Mouse (Mus musculus) neural tube, embryonic 14.5 days (tissue): ENCODE results near the gene Gm16181. TPM values are rescaled to one million over a fixed set of nuclear protein-coding genes. Genes with fewer than 3 reads are reported as not detected.
A peak's percentile ranks its signal among the peaks of the same experiment; 100 is the strongest.

ENCODE experiments used
- ATAC-seq: fragments of 200-750 bp; cut with Nextera tagmentation; 2 replicates; pipeline ENCODE4 v1.8.0; 2017; ENCODE audit warnings: low read depth, mild to moderate bottlenecking, moderate TSS enrichment, moderate library complexity
- H3K27ac ChIP-seq: fragments of 300-500 bp; sonication (generic); 2 replicates; pipeline ENCODE4 v1.5.1; 2014; ENCODE audit warnings: low read depth, mild to moderate bottlenecking, control low read depth, low read length, moderate library complexity, mixed read lengths
- H3K27me3 ChIP-seq: fragments of 300-500 bp; sonication (generic); 2 replicates; pipeline ENCODE4 v1.6.1; 2014; ENCODE audit warnings: low read length; ENCODE audit not compliant: control insufficient read depth, insufficient read depth
- H3K36me3 ChIP-seq: fragments of 300-500 bp; sonication (generic); 2 replicates; pipeline ENCODE4 v1.6.1; 2014; ENCODE audit warnings: low read length, mixed read lengths; ENCODE audit not compliant: control insufficient read depth, insufficient read depth
- H3K4me1 ChIP-seq: fragments of 300-500 bp; sonication (generic); 2 replicates; pipeline ENCODE4 v1.6.1; 2014; ENCODE audit warnings: low read length; ENCODE audit not compliant: control insufficient read depth, insufficient read depth
- H3K4me2 ChIP-seq: fragments of 300-500 bp; sonication (generic); 2 replicates; pipeline ENCODE4 v1.6.1; 2014; ENCODE audit warnings: mild to moderate bottlenecking, low read depth, low read length, control low read depth
- H3K4me3 ChIP-seq: fragments of 300-500 bp; sonication (generic); 2 replicates; pipeline ENCODE4 v1.5.1; 2014; ENCODE audit warnings: low read depth, low read length, control low read depth, mixed read lengths
- H3K9ac ChIP-seq: fragments of 300-500 bp; sonication (generic); replicated peaks from 2 replicates; pipeline ENCODE4 v1.6.1; 2014; ENCODE audit warnings: low read depth, mild to moderate bottlenecking, control low read depth, low read length, mixed read lengths
- H3K9me3 ChIP-seq: fragments of 300-500 bp; sonication (generic); 2 replicates; pipeline ENCODE4 v1.6.1; 2016; ENCODE audit warnings: low read length; ENCODE audit not compliant: control insufficient read depth
- WGBS: fragments of 180-500 bp; shearing (Covaris S2); extraction: QIAGEN DNeasy Blood & Tissue Kit; methylation state at CpG from one replicate; pipeline ENCODE4 v1.1.7; 2014; 5-methylcytosine and 5-hydroxymethylcytosine counted together
- microRNA-seq: library from miRNA; unstranded; fragments of <30 nt; microRNA quantifications from one replicate; pipeline ENCODE4, GENCODE M21; 2016
- polyA plus RNA-seq: library from polyadenylated mRNA; unstranded; fragments of >200 nt; fragmentation: Nextera tagmentation; extraction: Ambion mirVana; gene quantifications from 2 replicates; pipeline ENCODE4 v1.2.1, GENCODE M21; 2014

The Gm16181 gene
- polyA plus RNA-seq, 1 experiment from 2014 or later: 0.44 TPM

- Histone ChIP-seq H3K36me3 (no peaks in the 10 kb centered on the region), H3K9me3 (no peaks in the 10 kb centered on the region), H3K27me3 (no peaks in the 10 kb centered on the region), H3K4me1 (no peaks in the 10 kb centered on the region), H3K4me3 (peak overlapping the region; percentile 59), H3K27ac (no peak overlapping the region), H3K9ac (peak overlapping the region; percentile 71), H3K4me2 (peak overlapping the region; percentile 76)
- no peak for ATAC-seq
- WGBS: 1% methylated on average over 30 of the region's 31 CpGs
Observed at GRCm38 (mm10) chr17:35263523-35263883, 42.9 kb downstream of the Gm16181 start.

GRCm38 (mm10) chr17:35267399-35268086 is 46.9 kb downstream of the Gm16181 start:
- WGBS: 82% methylated on average over 1 of the region's 1 CpGs
- ATAC-seq: no peak
- Histone ChIP-seq H3K9me3 (no peaks in the 10 kb centered on the region), H3K36me3 (no peaks in the 10 kb centered on the region), H3K9ac (no peak overlapping the region), H3K27me3 (no peaks in the 10 kb centered on the region), H3K4me1 (no peaks in the 10 kb centered on the region), H3K27ac (no peak overlapping the region), H3K4me2 (no peak overlapping the region), H3K4me3 (no peak overlapping the region)

- Histone ChIP-seq H3K36me3 (no peaks in the 10 kb centered on the region), H3K9ac (no peak overlapping the region), H3K27ac (no peak overlapping the region), H3K4me1 (no peaks in the 10 kb centered on the region), H3K4me3 (no peak overlapping the region), H3K4me2 (no peak overlapping the region), H3K27me3 (no peaks in the 10 kb centered on the region), H3K9me3 (no peaks in the 10 kb centered on the region)
- 30% methylated on average over 3 of the region's 3 CpGs for WGBS
- ATAC-seq: no peak
Observed at GRCm38 (mm10) chr17:35269653-35270347, 49.2 kb downstream of the Gm16181 start.

- 80% methylated on average over 3 of the region's 3 CpGs for WGBS
- Histone ChIP-seq H3K36me3 (no peaks in the 10 kb centered on the region), H3K27ac (no peak overlapping the region), H3K9ac (no peak overlapping the region), H3K27me3 (no peaks in the 10 kb centered on the region), H3K4me3 (no peak overlapping the region), H3K9me3 (no peaks in the 10 kb centered on the region), H3K4me2 (no peak overlapping the region), H3K4me1 (no peaks in the 10 kb centered on the region)
- ATAC-seq: no peak
Observed at GRCm38 (mm10) chr17:35272249-35272648, 51.6 kb downstream of the Gm16181 start.

Small RNAs within 50 kb of the gene (microRNA-seq; reads per million reads assigned to microRNA genes)
- not detected for gene Mir6973a
- gene Mir6974: not detected
- gene Mir6975: 2.6 reads per million
- not detected for gene Mir8094

Other genes starting within 250 kb of the Gm16181 start
- gene Hspa1a, start 248.7 kb upstream of the Gm16181 start, polyA plus RNA-seq: 7.0 and 7.6 TPM in 2 replicates
- 1.6 and 2.8 TPM in 2 replicates for gene Hspa1l, start 248.1 kb upstream of the Gm16181 start, polyA plus RNA-seq
- 89.1 and 89.5 TPM in 2 replicates for gene Lsm2, start 239.0 kb upstream of the Gm16181 start, polyA plus RNA-seq
- 51.4 and 56.9 TPM in 2 replicates for gene Vars, start 219.8 kb upstream of the Gm16181 start, polyA plus RNA-seq
- 0.11 and 0.15 TPM in 2 replicates for gene Vwa7, start 204.3 kb upstream of the Gm16181 start, polyA plus RNA-seq
- 2.1 and 2.2 TPM in 2 replicates for gene Sapcd1, start 192.8 kb upstream of the Gm16181 start, polyA plus RNA-seq
- gene Msh5, start 174.1 kb upstream of the Gm16181 start, polyA plus RNA-seq: 1.9 and 2.2 TPM in 2 replicates
- 13.3 and 37.0 TPM in 2 replicates for gene Clic1, start 170.9 kb upstream of the Gm16181 start, polyA plus RNA-seq
- gene Ddah2, start 161.8 kb upstream of the Gm16181 start, polyA plus RNA-seq: 269 and 303 TPM in 2 replicates
- not detected in 2 replicates for gene Ly6g6c, start 155.4 kb upstream of the Gm16181 start, polyA plus RNA-seq
- gene Mpig6b, start 154.7 kb upstream of the Gm16181 start, polyA plus RNA-seq: 0.12 and 0.15 TPM in 2 replicates
- gene Ly6g6e, start 143.9 kb upstream of the Gm16181 start, polyA plus RNA-seq: 0.46 and 0.66 TPM in 2 replicates
- 0.84 and 1.8 TPM in 2 replicates for gene Ly6g6d, start 142.8 kb upstream of the Gm16181 start, polyA plus RNA-seq
- 0.23 TPM in 1 of 2 replicates, not detected in the other for gene Ly6g6f, start 135.2 kb upstream of the Gm16181 start, polyA plus RNA-seq
- gene Abhd16a, start 131.6 kb upstream of the Gm16181 start, polyA plus RNA-seq: 82.3 and 92.5 TPM in 2 replicates
- not detected in 2 replicates for gene Ly6g5c, start 112.6 kb upstream of the Gm16181 start, polyA plus RNA-seq
- 0.52 and 0.92 TPM in 2 replicates for gene Ly6g5b, start 105.4 kb upstream of the Gm16181 start, polyA plus RNA-seq
- gene Gpank1, start 99.4 kb upstream of the Gm16181 start, polyA plus RNA-seq: 22.2 and 23.7 TPM in 2 replicates
- 361 and 363 TPM in 2 replicates for gene Csnk2b, start 98.8 kb upstream of the Gm16181 start, polyA plus RNA-seq
- 8.1 and 9.7 TPM in 2 replicates for gene D17H6S53E, start 94.5 kb upstream of the Gm16181 start, polyA plus RNA-seq
- 0.75 and 0.89 TPM in 2 replicates for gene Apom, start 88.8 kb upstream of the Gm16181 start, polyA plus RNA-seq
- gene Bag6, start 85.7 kb upstream of the Gm16181 start, polyA plus RNA-seq: 88.3 and 102 TPM in 2 replicates
- 181 and 195 TPM in 2 replicates for gene Prrc2a, start 55.9 kb upstream of the Gm16181 start, polyA plus RNA-seq
- 6.7 and 10.7 TPM in 2 replicates for gene Aif1, start 44.8 kb upstream of the Gm16181 start, polyA plus RNA-seq
- gene Lst1, start 32.4 kb upstream of the Gm16181 start, polyA plus RNA-seq: 3.7 and 8.8 TPM in 2 replicates
- gene Ltb, start 26.4 kb upstream of the Gm16181 start, polyA plus RNA-seq: 0.31 and 0.62 TPM in 2 replicates
- gene Tnf, start 18.8 kb upstream of the Gm16181 start, polyA plus RNA-seq: not detected in 2 replicates
- 0.24 and 0.26 TPM in 2 replicates for gene Lta, start 15.5 kb upstream of the Gm16181 start, polyA plus RNA-seq
- 118 and 154 TPM in 2 replicates for gene Atp6v1g2, start 12.8 kb downstream of the Gm16181 start, polyA plus RNA-seq
- gene Nfkbil1, start 15.0 kb downstream of the Gm16181 start, polyA plus RNA-seq: 3.4 and 4.3 TPM in 2 replicates
- gene Ddx39b, start 20.9 kb downstream of the Gm16181 start, polyA plus RNA-seq: 373 and 383 TPM in 2 replicates
- 99.9 and 111 TPM in 2 replicates for gene H2-D1, start 41.9 kb downstream of the Gm16181 start, polyA plus RNA-seq
- gene H2-Q1, start 99.6 kb downstream of the Gm16181 start, polyA plus RNA-seq: 0.48 TPM in 1 of 2 replicates, not detected in the other
- 1.4 and 2.9 TPM in 2 replicates for gene H2-Q2, start 121.4 kb downstream of the Gm16181 start, polyA plus RNA-seq
- gene H2-Q4, start 158.8 kb downstream of the Gm16181 start, polyA plus RNA-seq: 0.55 and 0.90 TPM in 2 replicates
- gene H2-Q6, start 204.0 kb downstream of the Gm16181 start, polyA plus RNA-seq: 0.54 and 1.4 TPM in 2 replicates
- 4.3 and 5.5 TPM in 2 replicates for gene H2-Q7, start 218.3 kb downstream of the Gm16181 start, polyA plus RNA-seq
- 0.27 TPM in 1 of 2 replicates, not detected in the other for gene H2-Q10, start 249.3 kb downstream of the Gm16181 start, polyA plus RNA-seq